Mouse (Mus musculus) stomach, postnatal 0 days (tissue): ENCODE measurements at regions not wholly inside any gene's neighbourhood (a gene's known extent, or its start where the extent isn't known, plus 50 kb on each side); places are given as distances from the start of the nearest gene placed in this dataset.

Experiments
- ATAC-seq: fragments of 200-750 bp; cut with Nextera tagmentation; 2 replicates; pipeline ENCODE4 v1.8.0; 2017; ENCODE audit not compliant: low FRiP score, low TSS enrichment
- DNase-seq: peaks from one replicate; pipeline ENCODE4 v3.0.0-alpha.2; 2016; ENCODE audit warnings: low spot score
- H3K27ac ChIP-seq: fragments of 300-500 bp; sonication (generic); replicated peaks from 2 replicates; pipeline ENCODE4 v1.5.1; 2014; ENCODE audit warnings: mild to moderate bottlenecking, control low read depth
- H3K27me3 ChIP-seq: fragments of 300-500 bp; sonication (generic); 2 replicates; pipeline ENCODE4 v1.6.1; 2014; ENCODE audit warnings: low read length; ENCODE audit not compliant: control insufficient read depth, insufficient read depth
- H3K36me3 ChIP-seq: fragments of 300-500 bp; sonication (generic); 2 replicates; pipeline ENCODE4 v1.6.1; 2014; ENCODE audit warnings: low read length, mixed read lengths; ENCODE audit not compliant: control insufficient read depth, insufficient read depth
- H3K4me1 ChIP-seq: fragments of 300-500 bp; sonication (generic); replicated peaks from 2 replicates; pipeline ENCODE4 v1.6.1; 2014; ENCODE audit warnings: antibody characterized with exemption; ENCODE audit not compliant: control insufficient read depth, insufficient read depth
- H3K4me2 ChIP-seq: fragments of 300-500 bp; sonication (generic); replicated peaks from 2 replicates; pipeline ENCODE4 v1.6.1; 2014; ENCODE audit warnings: low read depth, mild to moderate bottlenecking, control low read depth, moderate library complexity
- H3K4me3 ChIP-seq: fragments of 300-500 bp; sonication (generic); 2 replicates; pipeline ENCODE4 v1.5.1; 2014; ENCODE audit warnings: low read depth, low read length, control low read depth
- H3K9ac ChIP-seq: fragments of 300-500 bp; sonication (generic); 2 replicates; pipeline ENCODE4 v1.6.1; 2014; ENCODE audit warnings: mild to moderate bottlenecking, low read length, control low read depth, mixed read lengths
- H3K9me3 ChIP-seq: fragments of 300-500 bp; sonication (generic); 2 replicates; pipeline ENCODE4 v1.6.1; 2016; ENCODE audit warnings: low read length; ENCODE audit not compliant: control insufficient read depth
- CTCF ChIP-seq: IDR thresholded peaks from 2 replicates; pipeline ENCODE4 v1.5.1; 2016; ENCODE audit warnings: antibody characterized with exemption, low read depth, mild to moderate bottlenecking, moderate library complexity
- EP300 ChIP-seq: optimal IDR thresholded peaks from 2 replicates; pipeline ENCODE3; 2016; ENCODE audit warnings: antibody characterized with exemption
- WGBS: fragments of 180-500 bp; shearing (Covaris S2); extraction: QIAGEN DNeasy Blood & Tissue Kit; methylation state at CpG from one replicate; pipeline ENCODE4 v1.1.7; 2014; 5-methylcytosine and 5-hydroxymethylcytosine counted together

- TF ChIP-seq EP300 (no peak), CTCF (no peak)
- Histone ChIP-seq H3K27me3 (no peaks in the 10 kb centered on the region), H3K4me3 (no peak overlapping the region), H3K9ac (no peak overlapping the region), H3K27ac (no peak overlapping the region), H3K4me2 (no peak overlapping the region), H3K9me3 (no peaks in the 10 kb centered on the region), H3K4me1 (no peaks in the 10 kb centered on the region), H3K36me3 (no peaks in the 10 kb centered on the region)
- no peak for DNase-seq
- no peak for ATAC-seq
Measured at GRCm38 (mm10) chr14:68847609-68848008, 446.5 kb downstream of the Synb start.

GRCm38 (mm10) chr14:68820241-68820640 is 473.9 kb downstream of the Synb start:
- Histone ChIP-seq H3K4me1 (no peaks in the 10 kb centered on the region), H3K36me3 (no peaks in the 10 kb centered on the region), H3K9ac (no peak overlapping the region), H3K9me3 (no peaks in the 10 kb centered on the region), H3K27me3 (no peaks in the 10 kb centered on the region), H3K4me2 (no peak overlapping the region), H3K4me3 (no peak overlapping the region), H3K27ac (no peak overlapping the region)
- ATAC-seq (no peak), DNase-seq (no peak)
- 79% methylated on average over 8 of the region's 8 CpGs for WGBS
- TF ChIP-seq EP300: no peak
- TF ChIP-seq CTCF: no peak

- Histone ChIP-seq H3K4me1 (no peaks in the 10 kb centered on the region), H3K27ac (no peak overlapping the region), H3K9me3 (no peaks in the 10 kb centered on the region), H3K9ac (no peak overlapping the region), H3K27me3 (no peaks in the 10 kb centered on the region), H3K4me3 (no peak overlapping the region), H3K4me2 (no peak overlapping the region), H3K36me3 (no peaks in the 10 kb centered on the region)
- TF ChIP-seq CTCF (no peak), EP300 (no peak)
- ATAC-seq (no peak), DNase-seq (no peak)
- 83% methylated on average over 3 of the region's 3 CpGs for WGBS
Measured at GRCm38 (mm10) chr14:68808976-68809375, 485.1 kb downstream of the Synb start.

GRCm38 (mm10) chr14:68807918-68808317 is 486.2 kb downstream of the Synb start:
- H3K9me3 ChIP-seq: no peaks in the 10 kb centered on the region
- no peaks in the 10 kb centered on the region for H3K27me3 ChIP-seq
- no peak overlapping the region for H3K27ac ChIP-seq
- no peak overlapping the region for H3K9ac ChIP-seq
- ATAC-seq (no peak), DNase-seq (no peak)
- 57% methylated on average over 3 of the region's 3 CpGs for WGBS
- no peaks in the 10 kb centered on the region for H3K4me1 ChIP-seq
- TF ChIP-seq EP300: no peak
- TF ChIP-seq CTCF: no peak
- H3K36me3 ChIP-seq: no peaks in the 10 kb centered on the region
- no peak overlapping the region for H3K4me3 ChIP-seq
- no peak overlapping the region for H3K4me2 ChIP-seq

GRCm38 (mm10) chr14:68806646-68807045 is 487.5 kb downstream of the Synb start:
- no peak for DNase-seq
- ATAC-seq: no peak

GRCm38 (mm10) chr14:68784395-68784794 is 509.7 kb downstream of the Synb start:
- DNase-seq (no peak), ATAC-seq (no peak)
- H3K9me3 ChIP-seq: 0 out of 2 replicates have a peak, but pooled peaks cover 2% of the 10 kb centered on the region
- H3K9ac ChIP-seq: no peak overlapping the region
- no peaks in the 10 kb centered on the region for H3K36me3 ChIP-seq
- H3K27me3 ChIP-seq: no peaks in the 10 kb centered on the region
- H3K4me1 ChIP-seq: no peaks in the 10 kb centered on the region
- no peak overlapping the region for H3K4me3 ChIP-seq
- WGBS: 94% methylated on average over 3 of the region's 3 CpGs
- no peak overlapping the region for H3K27ac ChIP-seq
- no peak overlapping the region for H3K4me2 ChIP-seq
- TF ChIP-seq EP300 (no peak), CTCF (no peak)

More at GRCm38 (mm10) chr14:68806646-68807045, 487.5 kb downstream of the Synb start:
- no peaks in the 10 kb centered on the region for H3K4me1 ChIP-seq
- TF ChIP-seq CTCF (no peak), EP300 (no peak)
- H3K36me3 ChIP-seq: no peaks in the 10 kb centered on the region
- H3K4me2 ChIP-seq: no peak overlapping the region
- H3K4me3 ChIP-seq: no peak overlapping the region
- H3K9me3 ChIP-seq: no peaks in the 10 kb centered on the region
- H3K9ac ChIP-seq: no peak overlapping the region
- no peaks in the 10 kb centered on the region for H3K27me3 ChIP-seq
- H3K27ac ChIP-seq: no peak overlapping the region
- 60% methylated on average over 1 of the region's 1 CpGs for WGBS
